Mouse (Mus musculus) MEL (cell line): Measurements from ENCODE around the gene Gm4131. TPM values are rescaled to one million over a fixed set of nuclear protein-coding genes. Genes with fewer than 3 reads are reported as not detected.

Experiments
- DNase-seq: peaks from one replicate; pipeline ENCODE4 v3.0.0; 2011; ENCODE audit warnings: low read depth, low spot score
- H3K27ac ChIP-seq: 2 replicates; pipeline ENCODE4 v1.5.1; 2012; ENCODE audit warnings: low read depth, mild to moderate bottlenecking, control low read depth, low read length, moderate library complexity; ENCODE audit not compliant: control insufficient read depth
- H3K27me3 ChIP-seq, 2 experiments: fragments of 150-350 bp in 1 of 2; sonication (generic) in 1 of 2; 2 replicates each; pipeline ENCODE4 v1.6.1; 2012; ENCODE audit warnings: low read length in 2 of 2, mild to moderate bottlenecking in 2 of 2, improper control_type of control experiment in 1 of 2, moderate library complexity in 1 of 2; ENCODE audit not compliant: insufficient read depth in 2 of 2, control insufficient read depth in 1 of 2
- H3K36me3 ChIP-seq, 2 experiments: 2 replicates each; pipeline ENCODE4 v1.6.1; 2012 to 2014; ENCODE audit warnings: low read length in 2 of 2, improper control_type of control experiment in 1 of 2, inconsistent platforms in 1 of 2, mild to moderate bottlenecking in 1 of 2; ENCODE audit not compliant: insufficient read depth in 2 of 2, control insufficient read depth in 1 of 2
- H3K4me1 ChIP-seq, 2 experiments: fragments of 150-350 bp in 1 of 2; sonication (generic) in 1 of 2; 2 replicates each; pipeline ENCODE4 v1.6.1; 2012; ENCODE audit warnings: low read length in 2 of 2, improper control_type of control experiment in 1 of 2, mild to moderate bottlenecking in 1 of 2; ENCODE audit not compliant: insufficient read depth in 2 of 2, control insufficient read depth in 1 of 2
- H3K4me3 ChIP-seq, 2 experiments: fragments of 150-350 bp in 1 of 2; sonication (generic) in 1 of 2; 2 replicates each; pipeline ENCODE4 v1.5.1; 2012; ENCODE audit warnings: low read depth in 2 of 2, low read length in 2 of 2, mild to moderate bottlenecking in 2 of 2, moderate library complexity in 2 of 2, control low read depth in 1 of 2, improper control_type of control experiment in 1 of 2; ENCODE audit not compliant: control insufficient read depth in 1 of 2, insufficient read depth in 1 of 2
- H3K79me2 ChIP-seq: 2 replicates; pipeline ENCODE4 v1.6.1; 2012; ENCODE audit warnings: mild to moderate bottlenecking, low read length, moderate library complexity; ENCODE audit not compliant: control insufficient read depth, poor library complexity, insufficient read depth
- H3K9ac ChIP-seq: 2 replicates; pipeline ENCODE4 v1.6.1; 2012; ENCODE audit warnings: low read depth, mild to moderate bottlenecking, control low read depth, low read length, moderate library complexity; ENCODE audit not compliant: control insufficient read depth, poor library complexity, severe bottlenecking
- H3K9me3 ChIP-seq: fragments of 150-350 bp; sonication (generic); replicated peaks from 2 replicates; pipeline ENCODE4 v1.6.1; 2012; ENCODE audit warnings: mild to moderate bottlenecking, low read length, improper control_type of control experiment, moderate library complexity; ENCODE audit not compliant: insufficient read depth
- CHD2 ChIP-seq: IDR thresholded peaks from 2 replicates; pipeline ENCODE4 v1.6.1; 2011; ENCODE audit warnings: low read length, improper control_type of control experiment
- CTCF ChIP-seq, 3 experiments: IDR thresholded peaks in 2 of 3; conservative IDR thresholded peaks in 1 of 3; 2 replicates each; pipeline ENCODE4 v1.5.1; 2011 to 2012; ENCODE audit warnings: low read length in 3 of 3, low read depth in 2 of 3, mild to moderate bottlenecking in 2 of 3, improper control_type of control experiment in 1 of 3, inconsistent platforms in 1 of 3, mixed read lengths in 1 of 3, moderate library complexity in 1 of 3; ENCODE audit not compliant: control insufficient read depth in 1 of 3, insufficient read depth in 1 of 3, poor library complexity in 1 of 3, severe bottlenecking in 1 of 3
- ELF1 ChIP-seq: IDR thresholded peaks from 2 replicates; pipeline ENCODE4 v1.6.1; 2014; ENCODE audit warnings: low read depth, mild to moderate bottlenecking, inconsistent platforms, low read length, improper control_type of control experiment, moderate library complexity
- EP300 ChIP-seq, 2 experiments: IDR thresholded peaks; 2 replicates each; pipeline ENCODE4 v1.6.1; 2011; ENCODE audit warnings: improper control_type of control experiment in 2 of 2, low read length in 2 of 2, low read depth in 1 of 2, mild to moderate bottlenecking in 1 of 2
- JUND ChIP-seq: IDR thresholded peaks from 2 replicates; pipeline ENCODE4 v1.6.1; 2011; ENCODE audit warnings: low read depth, mild to moderate bottlenecking, improper control_type of control experiment, low read length
- KAT2A ChIP-seq: conservative IDR thresholded peaks from 2 replicates; pipeline ENCODE4 v1.6.1; 2012; ENCODE audit warnings: low read depth, low read length, improper control_type of control experiment, inconsistent platforms
- MAX ChIP-seq: IDR thresholded peaks from 2 replicates; pipeline ENCODE4 v1.6.1; 2011; ENCODE audit warnings: low read length, improper control_type of control experiment
- MAZ ChIP-seq: IDR thresholded peaks from 2 replicates; pipeline ENCODE4 v1.6.1; 2012; ENCODE audit warnings: low read depth, mild to moderate bottlenecking, inconsistent platforms, low read length, improper control_type of control experiment
- MXI1 ChIP-seq: IDR thresholded peaks from 2 replicates; pipeline ENCODE4 v1.6.1; 2011; ENCODE audit warnings: mild to moderate bottlenecking, low read depth, low read length, improper control_type of control experiment
- NRF1 ChIP-seq: IDR thresholded peaks from 2 replicates; pipeline ENCODE4 v1.6.1; 2014; ENCODE audit warnings: low read depth, mild to moderate bottlenecking, inconsistent platforms, low read length, improper control_type of control experiment, moderate library complexity; ENCODE audit not compliant: poor library complexity, insufficient read depth, severe bottlenecking
- POLR2A ChIP-seq, 2 experiments: IDR thresholded peaks; 2 replicates each; pipeline ENCODE4 v1.6.1; 2011 to 2012; ENCODE audit warnings: low read length in 2 of 2, mild to moderate bottlenecking in 2 of 2, control low read depth in 1 of 2, improper control_type of control experiment in 1 of 2, low read depth in 1 of 2, moderate library complexity in 1 of 2; ENCODE audit not compliant: control insufficient read depth in 1 of 2, insufficient read depth in 1 of 2, poor library complexity in 1 of 2
- POLR2AphosphoS5 ChIP-seq: IDR thresholded peaks from 2 replicates; pipeline ENCODE4 v1.6.1; 2012; ENCODE audit warnings: low read depth, borderline replicate concordance, mild to moderate bottlenecking, inconsistent platforms, low read length, moderate library complexity, mixed read lengths
- SIN3A ChIP-seq: IDR thresholded peaks from 2 replicates; pipeline ENCODE4 v1.6.1; 2012; ENCODE audit warnings: low read length, improper control_type of control experiment, inconsistent platforms
- SMC3 ChIP-seq: IDR thresholded peaks from 2 replicates; pipeline ENCODE4 v1.6.1; 2011; ENCODE audit warnings: low read depth, low read length, improper control_type of control experiment
- TAL1 ChIP-seq: IDR thresholded peaks from 2 replicates; pipeline ENCODE4 v1.6.1; 2012; ENCODE audit warnings: mild to moderate bottlenecking, inconsistent platforms, low read length, moderate library complexity, mixed read lengths
- USF1 ChIP-seq: IDR thresholded peaks from 2 replicates; pipeline ENCODE4 v1.6.1; 2014; ENCODE audit warnings: low read depth, mild to moderate bottlenecking, inconsistent platforms, low read length, improper control_type of control experiment, moderate library complexity
- USF2 ChIP-seq, 2 experiments: IDR thresholded peaks; 2 replicates each; pipeline ENCODE4 v1.6.1; 2011 to 2012; ENCODE audit warnings: improper control_type of control experiment in 2 of 2, low read length in 2 of 2, borderline replicate concordance in 1 of 2, inconsistent platforms in 1 of 2, low read depth in 1 of 2, mild to moderate bottlenecking in 1 of 2; ENCODE audit not compliant: insufficient read depth in 1 of 2
- ZC3H11A ChIP-seq: IDR thresholded peaks from 2 replicates; pipeline ENCODE4 v1.6.1; 2012; ENCODE audit warnings: low read depth, mild to moderate bottlenecking, inconsistent platforms, low read length, improper control_type of control experiment
- ZKSCAN1 ChIP-seq: IDR thresholded peaks from 2 replicates; pipeline ENCODE4 v1.6.1; 2012; ENCODE audit warnings: low read depth, mild to moderate bottlenecking, inconsistent platforms, low read length, improper control_type of control experiment, moderate library complexity
- ZNF384 ChIP-seq: IDR thresholded peaks from 2 replicates; pipeline ENCODE4 v1.6.1; 2012; ENCODE audit warnings: low read depth, mild to moderate bottlenecking, inconsistent platforms, low read length, improper control_type of control experiment
- polyA plus RNA-seq, 2 experiments: library from polyadenylated mRNA; stranded (reverse) in 1 of 2; unstranded in 1 of 2; fragments of >175 nt in 1 of 2; fragments of >200 nt in 1 of 2; gene quantifications; 2 replicates each; pipeline versions ENCODE4 v1.2.1 to v1.2.4; 2012; ENCODE audit warnings: low replicate concordance in 2 of 2, low read depth in 1 of 2; ENCODE audit not compliant: insufficient read length in 2 of 2, insufficient read depth in 1 of 2, missing spikeins in 1 of 2
- total RNA-seq: library from RNA; depleted of rRNA; stranded (reverse); fragments of 300-350 nt; gene quantifications from 2 replicates; pipeline ENCODE4 v1.2.3, GENCODE M21; 2012

The Gm4131 gene
- total and polyA plus RNA-seq, 3 experiments: not detected

DNA sequence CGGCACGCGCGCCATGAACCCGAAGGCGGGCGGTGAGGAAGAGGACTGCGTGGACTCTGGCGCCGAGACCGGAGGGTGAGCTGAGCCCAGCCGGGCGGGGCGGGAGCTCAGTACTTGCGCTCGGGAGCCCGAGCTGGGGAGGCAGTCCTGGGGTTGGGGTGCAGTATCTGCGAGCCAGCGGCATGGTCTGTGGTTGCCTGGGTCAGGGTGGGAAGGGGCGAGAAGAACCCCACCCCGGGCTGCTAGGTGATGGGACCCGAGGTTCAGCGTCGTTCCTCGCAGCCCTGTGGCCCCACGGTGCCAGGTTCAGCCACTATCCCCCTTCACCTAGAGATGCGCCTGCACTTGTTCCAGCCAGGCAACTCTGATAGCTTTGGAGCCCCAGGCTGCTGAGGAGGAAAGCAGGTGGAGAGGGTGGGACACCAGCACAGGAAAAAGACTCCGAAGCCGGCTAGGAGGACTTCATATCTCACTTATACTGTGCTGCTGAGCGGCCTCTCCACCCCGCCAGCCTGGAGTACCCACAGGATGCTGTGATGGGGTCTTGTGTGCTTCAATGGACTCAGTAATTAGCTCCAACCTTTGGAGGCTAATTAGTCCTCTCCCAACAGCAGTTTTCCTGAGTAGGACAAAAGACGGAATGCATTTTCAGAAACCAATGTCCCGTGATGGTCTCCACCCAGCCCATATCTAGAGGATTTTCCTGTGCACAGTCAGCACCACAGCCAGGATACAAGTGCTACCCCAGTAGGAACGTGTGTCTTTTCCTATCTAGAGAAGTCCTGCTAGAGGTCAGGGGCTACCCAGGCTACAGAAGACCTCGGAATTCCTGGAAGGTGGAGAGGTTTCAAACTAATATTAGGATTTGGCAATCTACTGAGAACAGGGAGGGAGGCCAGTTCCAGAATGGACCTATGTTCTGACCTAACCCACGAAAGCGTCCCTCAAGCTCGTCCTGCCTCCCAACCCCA is 10.6 kb downstream of the Gm4131 start:
- Histone ChIP-seq H3K9ac (no peak overlapping the region), H3K36me3 (no peaks in the 10 kb centered on the region), H3K27me3 (no peaks in the 10 kb centered on the region; a peak in 1 of 4 replicates), H3K4me3 (no peak overlapping the region), H3K27ac (no peak overlapping the region), H3K79me2 (no peaks in the 10 kb centered on the region), H3K4me1 (no peaks in the 10 kb centered on the region), H3K9me3 (no peaks in the 10 kb centered on the region)
- TF ChIP-seq ZKSCAN1: no peak
- no peak for TF ChIP-seq MAX
- no peak for TF ChIP-seq CHD2
- TF ChIP-seq TAL1: no peak
- TF ChIP-seq NRF1: no peak
- no peak for TF ChIP-seq ZC3H11A
- no peak for TF ChIP-seq MAZ
- TF ChIP-seq POLR2A (IDR thresholded peaks at IDR 0.05; ENCODE audit: control insufficient read depth in 1 of 2, insufficient read depth in 1 of 2, low read depth in 1 of 2, low read length in 2 of 2, poor library complexity in 1 of 2): no peak
- no peak for TF ChIP-seq POLR2AphosphoS5
- TF ChIP-seq SMC3: no peak
- TF ChIP-seq USF1: no peak
- no peak for TF ChIP-seq SIN3A
- TF ChIP-seq ELF1: no peak
- no peak for TF ChIP-seq KAT2A
- no peak for TF ChIP-seq CTCF (IDR thresholded peaks at IDR 0.05 in 2 of 3, conservative IDR thresholded peaks at IDR 0.05 in 1 of 3; ENCODE audit: control insufficient read depth in 1 of 3, insufficient read depth in 1 of 3, low read depth in 2 of 3, low read length in 3 of 3, poor library complexity in 1 of 3, severe bottlenecking in 1 of 3)
- no peak for TF ChIP-seq JUND
- TF ChIP-seq USF2 (IDR thresholded peaks at IDR 0.05; ENCODE audit: borderline replicate concordance in 1 of 2, insufficient read depth in 1 of 2, low read depth in 1 of 2, low read length in 2 of 2): no peak
- TF ChIP-seq EP300 (IDR thresholded peaks at IDR 0.05; ENCODE audit: low read depth in 1 of 2, low read length in 2 of 2): no peak
- no peak for TF ChIP-seq MXI1
- TF ChIP-seq ZNF384: no peak
- no peak for DNase-seq
